Mouse (Mus musculus) stomach, postnatal 0 days (tissue): ENCODE data around the gene Hus1.

ENCODE experiments used
- CTCF ChIP-seq: IDR thresholded peaks from 2 replicates; pipeline ENCODE4 v1.5.1; 2016; ENCODE audit warnings: antibody characterized with exemption, low read depth, mild to moderate bottlenecking, moderate library complexity
- EP300 ChIP-seq: optimal IDR thresholded peaks from 2 replicates; pipeline ENCODE3; 2016; ENCODE audit warnings: antibody characterized with exemption

GRCm38 (mm10) chr11:8955678-8956077 lies 55.3 kb downstream of the Hus1 start:
- TF ChIP-seq CTCF (peak; percentile 78), EP300 (no peak)
